Mouse (Mus musculus): ENCODE data around the gene Atp1a4.

Atp1a4 gene

GRCm38 (mm10) chr1:172197851-172198250, 60.4 kb downstream of the Atp1a4 start:
- no peak for DNase-seq (ENCODE audit: low spot score)

GRCm38 (mm10) chr1:172197146-172197545, 61.1 kb downstream of the Atp1a4 start:
- DNase-seq (ENCODE audit: low spot score): peak; percentile 32

DNA sequence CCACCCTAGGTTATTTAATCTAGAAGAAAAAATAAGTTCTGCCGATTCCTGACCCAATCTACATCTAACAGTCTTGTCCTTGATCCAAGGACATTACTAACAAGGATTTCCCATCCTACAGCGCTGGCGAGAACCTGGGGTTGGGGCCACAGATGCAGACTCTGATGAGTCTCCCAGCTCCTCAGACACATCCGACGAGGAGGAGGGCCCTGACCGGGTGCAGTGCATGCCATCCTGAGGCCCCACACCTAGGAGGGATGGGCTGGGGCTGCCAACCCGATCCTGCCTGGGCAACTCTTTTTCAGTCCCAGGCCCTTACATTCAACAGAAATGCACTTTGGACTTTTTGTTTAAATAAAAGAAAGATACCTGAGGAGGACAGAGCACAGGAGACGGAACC, 63.8 kb downstream of the Atp1a4 start:
- DNase-seq (ENCODE audit: low spot score): no peak

GRCm38 (mm10) chr1:172192217-172192616, 66.0 kb downstream of the Atp1a4 start:
- no peak for DNase-seq (ENCODE audit: low spot score)

DNA sequence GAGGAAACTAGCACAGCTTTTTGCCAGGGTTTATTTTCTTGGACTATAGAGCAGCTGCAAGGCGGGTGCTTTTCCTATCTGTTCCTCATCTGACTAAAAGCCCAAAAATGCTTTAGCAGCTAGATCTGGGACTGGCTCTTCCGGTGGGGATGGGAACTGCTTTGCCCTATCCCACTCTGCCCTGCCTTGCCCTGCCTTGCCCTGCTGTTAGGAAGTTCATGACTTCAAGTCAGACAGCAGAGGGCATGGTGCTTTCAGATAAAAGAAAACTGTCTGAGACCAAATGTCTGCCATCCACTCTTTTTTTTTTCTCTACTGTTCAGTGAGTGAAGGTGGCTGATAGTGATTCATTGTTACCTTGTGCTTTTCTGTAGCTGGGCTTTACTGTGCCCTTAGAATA, 66.6 kb downstream of the Atp1a4 start:
- no peak for DNase-seq (ENCODE audit: low spot score)

- DNase-seq (ENCODE audit: low spot score): no peak
These were observed 69.3 kb downstream of the Atp1a4 start for GRCm38 (mm10) chr1:172188891-172189290.

DNA sequence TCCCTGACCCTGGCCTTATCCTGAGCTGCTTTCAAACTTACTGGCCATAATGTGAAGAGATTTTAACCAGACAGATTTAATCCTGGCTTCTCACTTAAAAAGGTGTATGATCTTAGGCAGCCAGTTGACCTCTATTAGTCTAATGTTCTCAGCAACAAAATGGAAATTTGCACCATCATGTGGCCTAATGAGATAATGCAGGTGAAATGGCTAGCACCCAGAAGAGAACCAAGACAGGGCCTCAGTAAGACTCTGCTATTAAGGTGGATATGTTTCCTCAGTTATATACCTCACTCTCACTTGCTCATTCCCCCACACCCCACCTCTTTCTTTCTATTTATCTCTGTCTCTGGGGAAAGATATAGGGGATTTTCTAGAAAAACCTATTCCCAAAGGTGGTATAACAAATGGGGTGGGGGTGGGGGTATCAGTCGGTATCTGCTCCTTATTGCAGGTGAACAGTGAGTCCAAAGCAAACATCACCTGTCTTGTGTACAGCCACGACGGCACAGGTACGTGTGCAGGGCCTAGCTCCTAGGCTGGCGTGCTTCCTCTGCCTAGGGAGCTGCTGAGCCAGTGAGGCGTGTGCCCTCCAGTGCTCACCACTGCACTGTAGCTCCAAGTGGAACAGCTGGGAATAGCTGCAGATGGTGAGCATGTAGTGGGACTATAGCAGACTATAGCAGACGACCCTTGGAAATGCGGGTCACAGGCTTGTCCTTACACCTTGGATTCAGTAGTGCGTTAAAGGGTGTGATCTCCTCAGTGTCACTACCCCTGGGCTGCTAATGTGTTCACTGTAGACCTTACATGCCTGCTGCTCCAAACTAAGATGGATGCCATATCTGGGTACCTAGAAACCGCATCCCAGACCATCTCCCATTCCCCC, 71.6 kb downstream of the Atp1a4 start:
- DNase-seq (ENCODE audit: low spot score): no peak

DNA sequence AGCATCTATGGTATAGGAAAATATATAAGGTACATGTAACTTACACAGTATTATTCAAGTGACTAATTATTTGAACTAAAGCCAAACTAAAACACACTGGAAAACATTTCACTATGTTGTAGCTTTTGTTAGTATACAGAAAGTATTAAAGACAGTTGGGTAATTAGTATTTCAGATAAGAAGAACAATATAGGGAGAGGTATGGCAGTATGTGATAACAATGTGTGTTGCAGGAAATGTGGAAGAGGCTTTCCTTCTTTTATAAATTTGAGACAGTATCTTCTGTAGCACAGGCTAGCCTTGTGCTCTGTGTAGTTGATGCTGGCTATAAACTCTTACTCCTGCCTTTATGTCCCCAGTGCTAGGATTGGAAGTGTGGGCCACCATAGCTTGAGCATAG, 74.3 kb downstream of the Atp1a4 start:
- no peak for DNase-seq (ENCODE audit: low spot score)

DNA sequence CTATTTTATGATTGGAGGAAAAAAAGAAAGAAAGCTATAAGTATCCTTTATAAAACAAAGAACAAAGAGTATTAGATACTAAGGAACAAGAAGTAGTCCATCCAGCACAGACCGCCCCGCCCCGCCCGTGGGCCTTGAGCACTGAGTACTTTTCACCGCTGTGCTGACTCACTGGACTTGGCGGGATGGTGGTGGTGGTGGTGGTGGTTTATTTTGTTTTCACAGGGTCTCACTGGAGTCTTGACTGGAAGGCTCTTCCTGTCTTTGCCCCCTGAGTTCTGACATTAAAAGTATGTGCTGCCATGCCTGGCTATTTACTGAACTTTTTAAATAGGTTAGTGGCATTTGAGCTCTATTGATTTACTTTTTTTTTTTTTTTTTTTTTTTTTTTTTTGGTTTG, 75.2 kb downstream of the Atp1a4 start:
- no peak for DNase-seq (ENCODE audit: low spot score)

DNA sequence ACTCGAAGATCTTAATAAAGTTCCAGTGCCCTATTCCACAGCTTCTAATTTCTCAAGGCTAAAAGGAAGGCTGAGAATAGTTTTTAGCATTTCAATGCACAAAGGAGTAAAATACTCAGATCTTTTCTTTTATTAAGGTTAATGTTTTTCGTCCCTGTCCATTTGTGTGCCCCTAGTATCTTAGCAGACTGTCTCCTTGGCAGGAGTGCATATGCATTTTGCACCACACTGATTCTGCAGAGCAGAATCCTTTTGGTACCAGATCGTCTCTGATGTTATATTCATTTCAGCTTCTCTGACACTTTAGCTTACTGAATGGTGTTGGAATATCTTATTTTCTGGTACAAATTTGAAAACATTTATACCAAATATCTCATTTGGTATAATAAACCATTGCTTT, 76.4 kb downstream of the Atp1a4 start:
- no peak for DNase-seq (ENCODE audit: low spot score)

- no peak for DNase-seq (ENCODE audit: low spot score)
These were observed 77.3 kb downstream of the Atp1a4 start for GRCm38 (mm10) chr1:172180881-172181280.

- DNase-seq (ENCODE audit: low spot score): no peak
These were observed 79.1 kb downstream of the Atp1a4 start for GRCm38 (mm10) chr1:172179102-172179501.

- DNase-seq (ENCODE audit: low spot score): no peak
These were observed 80.4 kb downstream of the Atp1a4 start for GRCm38 (mm10) chr1:172177791-172178190.

Data from T-cell, adult 2 months (primary cell).